Mouse (Mus musculus) stomach, embryonic 14.5 days (tissue): ENCODE results near the gene Nipal3. TPM values are rescaled to one million over a fixed set of nuclear protein-coding genes. Genes with fewer than 3 reads are reported as not detected.

ENCODE experiments used
- ATAC-seq: fragments of 200-750 bp; cut with Nextera tagmentation; 2 replicates; pipeline ENCODE4 v1.8.0; 2017; ENCODE audit warnings: low read depth, moderate TSS enrichment; ENCODE audit not compliant: insufficient number of reproducible peaks, insufficient read depth, low FRiP score
- H3K27ac ChIP-seq: fragments of 300-500 bp; sonication (generic); 2 replicates; pipeline ENCODE4 v1.5.1; 2014; ENCODE audit warnings: mild to moderate bottlenecking, low read length, moderate library complexity, mixed read lengths
- H3K27me3 ChIP-seq: fragments of 300-500 bp; sonication (generic); 2 replicates; pipeline ENCODE4 v1.6.1; 2014; ENCODE audit warnings: low read length, control low read depth, mixed read lengths; ENCODE audit not compliant: control insufficient read depth, insufficient read depth
- H3K36me3 ChIP-seq: fragments of 300-500 bp; sonication (generic); 2 replicates; pipeline ENCODE4 v1.6.1; 2014; ENCODE audit warnings: mild to moderate bottlenecking, control low read depth, low read length, moderate library complexity, mixed read lengths; ENCODE audit not compliant: control insufficient read depth, insufficient read depth
- H3K4me1 ChIP-seq: fragments of 300-500 bp; sonication (generic); 2 replicates; pipeline ENCODE4 v1.6.1; 2014; ENCODE audit warnings: low read length, control low read depth, mixed read lengths; ENCODE audit not compliant: control insufficient read depth, insufficient read depth
- H3K4me2 ChIP-seq: fragments of 300-500 bp; sonication (generic); replicated peaks from 2 replicates; pipeline ENCODE4 v1.6.1; 2014; ENCODE audit warnings: low read depth, low read length, control low read depth
- H3K4me3 ChIP-seq: fragments of 300-500 bp; sonication (generic); 2 replicates; pipeline ENCODE4 v1.5.1; 2014; ENCODE audit warnings: low read depth, low read length, control low read depth
- H3K9ac ChIP-seq: fragments of 300-500 bp; sonication (generic); replicated peaks from 2 replicates; pipeline ENCODE4 v1.6.1; 2014; ENCODE audit warnings: low read depth, mild to moderate bottlenecking, control low read depth, low read length, moderate library complexity, mixed read lengths
- H3K9me3 ChIP-seq: fragments of 300-500 bp; sonication (generic); 2 replicates; pipeline ENCODE4 v1.6.1; 2016; ENCODE audit warnings: low read depth, low read length, control low read depth; ENCODE audit not compliant: control insufficient read depth
- WGBS: fragments of 180-500 bp; shearing (Covaris S2); extraction: QIAGEN DNeasy Blood & Tissue Kit; methylation state at CpG from one replicate; pipeline ENCODE4 v1.1.7; 2014; 5-methylcytosine and 5-hydroxymethylcytosine counted together
- polyA plus RNA-seq: library from polyadenylated mRNA; unstranded; fragments of >200 nt; fragmentation: Nextera tagmentation; extraction: Ambion mirVana; gene quantifications from 2 replicates; pipeline ENCODE4 v1.2.1, GENCODE M21; 2014

The Nipal3 gene
- polyA plus RNA-seq, 1 experiment from 2014 or later, result 7.4 TPM

GRCm38 (mm10) chr4:135495810-135496209 is 972 bp upstream of the Nipal3 start:
- Histone ChIP-seq H3K4me2 (peak overlapping the region; percentile 74; the same call in 1 of the 2 replicates), H3K27me3 (no peaks in the 10 kb centered on the region), H3K36me3 (no peaks in the 10 kb centered on the region), H3K4me1 (peaks cover 7% of the 10 kb centered on the region; the same call in 1 of the 2 replicates), H3K27ac (no peak overlapping the region), H3K9ac (no peak overlapping the region), H3K9me3 (no peaks in the 10 kb centered on the region), H3K4me3 (no peak overlapping the region)
- WGBS, result 20% methylated on average over 18 of the region's 18 CpGs
- no peak for ATAC-seq

GRCm38 (mm10) chr4:135495397-135495791 is 556 bp upstream of the Nipal3 start:
- no peak overlapping the region for H3K27ac ChIP-seq
- peaks cover 7% of the 10 kb centered on the region; the same call in 1 of the 2 replicates for H3K4me1 ChIP-seq
- H3K36me3 ChIP-seq, result no peaks in the 10 kb centered on the region
- H3K4me2 ChIP-seq, result peak overlapping the region; percentile 74
- no peak for ATAC-seq
- no peak overlapping the region for H3K9ac ChIP-seq
- 12% methylated on average over 9 of the region's 9 CpGs for WGBS
- H3K27me3 ChIP-seq, result no peaks in the 10 kb centered on the region
- H3K9me3 ChIP-seq, result no peaks in the 10 kb centered on the region
- peak overlapping the region; percentile 55 for H3K4me3 ChIP-seq

- H3K4me2 ChIP-seq, result peak overlapping the region; percentile 74
- no peak for ATAC-seq
- WGBS, result 1% methylated on average over 32 of the region's 33 CpGs
- no peak overlapping the region; the same call in 1 of the 2 replicates for H3K9ac ChIP-seq
- H3K4me1 ChIP-seq, result peaks cover 7% of the 10 kb centered on the region; the same call in 1 of the 2 replicates
- H3K4me3 ChIP-seq, result peak overlapping the region; percentile 55
- no peaks in the 10 kb centered on the region for H3K9me3 ChIP-seq
- H3K27me3 ChIP-seq, result no peaks in the 10 kb centered on the region
- peak overlapping the region; percentile 10; the same call in 1 of the 2 replicates for H3K27ac ChIP-seq
- H3K36me3 ChIP-seq, result no peaks in the 10 kb centered on the region
These were observed 932 bp downstream of the Nipal3 start for GRCm38 (mm10) chr4:135493691-135494520.

- Histone ChIP-seq H3K9me3 (no peaks in the 10 kb centered on the region), H3K4me3 (peak overlapping the region; percentile 55), H3K9ac (no peak overlapping the region), H3K27ac (no peak overlapping the region), H3K4me1 (peaks cover 7% of the 10 kb centered on the region; the same call in 1 of the 2 replicates), H3K27me3 (no peaks in the 10 kb centered on the region), H3K4me2 (peak overlapping the region; percentile 74), H3K36me3 (no peaks in the 10 kb centered on the region)
- 49% methylated on average over 4 of the region's 4 CpGs for WGBS
- no peak for ATAC-seq
These were observed 1.6 kb downstream of the Nipal3 start for GRCm38 (mm10) chr4:135493271-135493670.

GRCm38 (mm10) chr4:135489256-135489655 is 5.6 kb downstream of the Nipal3 start:
- no peak for ATAC-seq
- Histone ChIP-seq H3K36me3 (no peaks in the 10 kb centered on the region), H3K4me2 (no peak overlapping the region), H3K27me3 (no peaks in the 10 kb centered on the region), H3K9ac (no peak overlapping the region), H3K4me1 (peaks cover 7% of the 10 kb centered on the region; the same call in 1 of the 2 replicates), H3K4me3 (no peak overlapping the region), H3K9me3 (no peaks in the 10 kb centered on the region), H3K27ac (no peak overlapping the region)
- WGBS, result 88% methylated on average over 7 of the region's 7 CpGs

- Histone ChIP-seq H3K4me1 (no peaks in the 10 kb centered on the region), H3K9me3 (no peaks in the 10 kb centered on the region), H3K4me3 (no peak overlapping the region), H3K36me3 (no peaks in the 10 kb centered on the region), H3K27me3 (no peaks in the 10 kb centered on the region), H3K4me2 (no peak overlapping the region), H3K9ac (no peak overlapping the region), H3K27ac (no peak overlapping the region)
- WGBS, result 88% methylated on average over 11 of the region's 11 CpGs
- ATAC-seq, result no peak
These were observed 8.5 kb downstream of the Nipal3 start for GRCm38 (mm10) chr4:135486352-135486751.

GRCm38 (mm10) chr4:135485086-135485485 is 9.8 kb downstream of the Nipal3 start:
- H3K27ac ChIP-seq, result no peak overlapping the region
- no peaks in the 10 kb centered on the region for H3K27me3 ChIP-seq
- no peaks in the 10 kb centered on the region for H3K4me1 ChIP-seq
- no peak for ATAC-seq
- H3K9me3 ChIP-seq, result no peaks in the 10 kb centered on the region
- WGBS, result 49% methylated on average over 10 of the region's 10 CpGs
- H3K36me3 ChIP-seq, result no peaks in the 10 kb centered on the region
- H3K4me3 ChIP-seq, result no peak overlapping the region
- H3K9ac ChIP-seq, result no peak overlapping the region
- no peak overlapping the region for H3K4me2 ChIP-seq

- Histone ChIP-seq H3K4me2 (no peak overlapping the region), H3K27me3 (no peaks in the 10 kb centered on the region), H3K9ac (no peak overlapping the region), H3K36me3 (no peaks in the 10 kb centered on the region), H3K27ac (no peak overlapping the region), H3K4me3 (no peak overlapping the region), H3K9me3 (no peaks in the 10 kb centered on the region), H3K4me1 (no peaks in the 10 kb centered on the region)
- ATAC-seq, result no peak
- 70% methylated on average over 9 of the region's 9 CpGs for WGBS
These were observed 14.5 kb downstream of the Nipal3 start for GRCm38 (mm10) chr4:135480370-135480769.
